Mouse (Mus musculus): ENCODE results near the gene Tspan17.
A peak's percentile ranks its signal among the peaks of the same experiment; 100 is the strongest.

The Tspan17 gene

DNA sequence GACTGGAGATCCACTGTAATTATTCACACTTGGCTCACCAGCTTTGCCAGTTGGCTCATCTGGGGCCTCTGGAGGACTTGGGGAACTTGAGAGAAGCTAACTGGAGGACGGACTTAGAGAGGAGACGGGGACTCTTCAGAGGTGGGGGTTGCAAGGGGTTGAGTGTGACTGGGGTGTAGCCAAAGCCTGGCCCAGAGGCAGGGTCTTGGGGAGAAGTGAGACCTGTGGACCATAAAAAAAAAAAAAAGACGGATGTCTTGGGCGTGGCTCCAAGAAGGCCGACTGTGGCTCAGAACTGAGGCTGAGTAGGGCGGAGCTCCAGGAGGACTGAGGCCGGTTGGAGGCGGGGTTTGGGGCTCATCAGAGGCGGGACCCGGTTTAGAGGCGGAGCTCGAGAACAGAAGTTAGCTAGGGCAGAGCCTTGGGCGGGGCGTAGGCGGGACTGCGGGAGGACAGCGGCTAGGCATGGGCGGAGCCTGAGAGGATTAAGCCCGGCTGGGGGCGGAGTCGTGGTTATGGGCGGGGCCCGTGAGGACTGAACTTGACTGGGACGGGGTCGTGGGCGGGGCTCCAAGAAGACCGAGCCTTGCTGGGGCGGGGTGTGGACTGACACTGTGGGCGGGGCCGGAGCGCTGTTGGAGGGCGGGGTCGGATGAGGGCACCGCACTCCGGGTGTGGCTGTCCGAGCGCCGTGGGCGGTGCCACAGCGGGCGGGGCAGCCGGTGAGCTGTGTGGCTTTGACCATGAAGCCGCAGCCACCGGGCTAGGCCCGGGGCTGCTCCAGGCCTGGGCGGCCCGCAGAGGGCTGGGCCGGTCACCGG is at the start of gene Tspan17:
Gene Tspan17 (plus strand): TSS at position 638 of the 821 bp plus-strand sequence.
- peak; percentile 93 for DNase-seq (ENCODE audit: low spot score)

DNA sequence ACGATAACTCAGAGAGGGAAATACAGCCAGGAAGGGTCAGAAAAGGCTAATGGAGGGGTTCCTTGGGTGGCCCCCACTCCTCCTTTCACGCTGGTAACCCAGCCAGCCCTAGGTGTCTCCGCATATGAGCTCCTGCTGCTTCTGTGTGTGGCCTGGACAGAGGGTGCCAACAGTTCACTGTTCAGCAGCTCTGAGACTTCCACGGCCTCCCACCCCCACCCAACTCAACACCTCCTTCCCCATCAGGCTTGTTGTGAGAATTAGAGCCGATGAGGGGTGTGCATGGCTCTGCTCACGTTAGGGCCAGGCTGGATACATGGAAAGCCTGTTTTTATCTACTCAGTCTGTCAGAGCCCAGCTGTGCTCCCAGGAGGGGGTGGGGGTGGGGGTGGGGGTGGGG is 43.1 kb upstream of the Tspan17 start:
- no peak for DNase-seq (ENCODE audit: low spot score)

DNA sequence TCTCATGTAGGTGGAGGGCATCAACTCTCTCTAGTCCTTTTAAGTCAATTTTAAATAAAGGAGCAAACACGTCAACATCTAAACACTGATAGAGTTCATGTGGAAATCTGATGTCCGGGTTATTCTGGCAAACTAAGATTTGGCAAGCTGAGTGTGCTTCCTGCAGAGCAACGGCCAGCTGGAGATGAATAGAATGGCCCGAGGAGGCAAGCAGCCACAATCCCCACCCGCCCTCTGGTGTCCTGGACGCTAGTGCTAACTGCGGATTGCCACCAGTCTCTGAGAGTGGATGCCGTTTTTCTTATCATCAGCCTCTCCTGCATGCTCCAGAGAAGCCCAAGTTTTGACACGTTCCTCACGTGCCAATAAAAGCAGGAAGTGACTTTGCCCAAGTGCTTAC is 42.3 kb upstream of the Tspan17 start:
- no peak for DNase-seq (ENCODE audit: low spot score)

DNA sequence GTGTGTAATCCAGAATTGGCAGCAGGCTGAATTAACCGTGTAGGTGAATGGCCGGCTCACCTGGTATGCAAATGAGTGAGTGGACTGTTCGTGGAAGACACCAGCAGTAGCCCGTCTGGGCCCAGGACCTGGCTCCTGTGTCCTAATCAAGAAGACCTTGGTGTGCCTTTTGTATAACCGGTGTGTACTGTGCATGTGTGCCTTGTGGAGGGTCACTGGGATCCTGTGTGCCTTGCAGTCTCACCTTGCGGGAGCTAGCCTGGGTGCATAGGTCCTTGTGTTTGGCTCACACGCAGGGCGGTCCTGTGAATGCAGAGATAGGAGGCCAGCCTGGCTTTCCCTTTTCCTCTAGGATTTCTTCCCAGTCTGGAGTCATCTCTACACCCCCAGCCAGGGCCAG is 41.0 kb upstream of the Tspan17 start:
- no peak for DNase-seq (ENCODE audit: low spot score)

DNA sequence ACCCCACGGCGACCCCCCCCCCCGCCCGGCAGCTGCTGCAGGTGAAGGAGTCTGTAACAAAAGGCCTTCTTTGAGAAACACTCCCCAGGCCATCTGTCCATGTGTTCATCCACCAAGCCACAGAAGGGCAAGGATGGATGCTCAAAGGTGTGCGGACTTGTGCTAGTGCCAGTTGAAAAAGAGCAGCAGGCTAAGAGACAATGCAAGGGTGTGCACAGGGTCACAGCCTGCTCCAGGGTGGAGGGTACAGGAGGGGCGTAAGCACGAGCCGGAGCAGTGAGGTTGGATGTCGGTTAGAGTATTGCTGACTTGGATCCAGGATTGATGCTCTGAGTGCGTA is 40.5 kb upstream of the Tspan17 start:
- no peak for DNase-seq (ENCODE audit: low spot score)

GRCm38 (mm10) chr13:54749061-54749863 is 39.9 kb upstream of the Tspan17 start:
- DNase-seq (ENCODE audit: low spot score) = no peak

DNA sequence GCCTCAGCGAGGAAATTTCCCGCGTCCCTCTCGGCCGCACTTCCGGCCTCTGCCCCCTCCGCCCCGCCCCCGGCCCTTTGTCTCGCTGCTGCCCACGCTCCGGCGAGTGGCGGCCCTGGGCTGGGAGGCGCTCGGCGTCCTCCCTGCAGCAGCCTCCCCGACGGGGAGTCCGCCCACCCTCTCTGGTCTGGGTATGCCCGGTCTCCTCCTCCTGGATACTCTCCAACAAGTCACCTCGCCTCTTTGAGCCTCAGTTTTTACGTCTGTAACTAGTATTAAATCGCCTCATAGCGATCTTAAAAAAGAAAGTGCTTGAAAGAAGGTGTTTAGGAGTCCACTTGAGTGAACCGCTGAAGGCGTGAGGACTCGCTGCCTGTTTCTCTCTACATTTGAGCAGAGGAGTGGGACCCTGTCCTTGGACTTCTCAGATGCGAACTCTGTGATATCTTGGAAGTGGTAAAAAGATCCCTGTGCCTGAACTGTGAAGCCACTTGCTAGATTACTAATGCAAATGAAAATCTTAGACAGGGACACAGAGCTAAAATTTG is 39.2 kb upstream of the Tspan17 start, which contains the start of gene Gprin1:
Gene Gprin1 (minus strand): TSS at position 11 of the 548 bp plus-strand sequence.
- no peak for DNase-seq (ENCODE audit: low spot score)

DNA sequence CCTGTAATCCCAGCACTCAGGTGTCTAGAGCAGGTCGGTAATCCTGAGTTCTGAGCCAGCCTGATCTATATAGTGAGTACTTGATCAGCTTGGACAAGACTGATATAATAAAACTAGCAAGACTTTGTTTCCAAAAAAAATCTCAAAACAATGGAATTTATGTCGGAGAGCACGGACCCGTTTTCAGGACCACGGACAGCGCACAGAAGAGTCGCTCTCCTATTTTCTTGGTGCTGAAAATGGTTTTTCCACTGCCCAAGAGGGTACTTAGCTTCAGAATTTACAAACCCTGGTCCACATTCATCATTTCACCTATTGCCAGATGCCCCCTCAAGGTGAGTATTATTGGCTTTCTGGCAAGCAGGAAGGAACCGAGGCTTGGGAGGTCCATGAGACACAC is 38.5 kb upstream of the Tspan17 start:
- DNase-seq (ENCODE audit: low spot score) = no peak

DNA sequence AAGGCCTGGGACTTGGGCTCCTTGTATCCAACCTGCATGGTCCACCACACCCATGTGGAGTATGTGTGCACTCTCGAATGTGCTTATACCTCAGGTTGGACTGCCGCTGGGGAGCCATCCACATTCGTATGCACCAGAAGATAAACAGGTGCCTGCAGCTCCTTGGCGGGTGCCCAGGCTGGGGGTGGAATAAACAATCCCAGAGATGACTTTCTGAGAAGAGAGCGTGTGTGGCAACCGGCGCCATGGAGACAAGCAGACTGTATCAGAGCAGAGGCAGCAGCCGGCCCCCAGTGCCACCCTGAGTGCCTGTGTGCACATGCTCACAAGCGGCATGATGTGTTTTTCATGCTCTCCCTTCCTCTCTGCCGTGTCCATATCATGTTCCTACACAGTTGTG is 36.5 kb upstream of the Tspan17 start:
- no peak for DNase-seq (ENCODE audit: low spot score)

DNA sequence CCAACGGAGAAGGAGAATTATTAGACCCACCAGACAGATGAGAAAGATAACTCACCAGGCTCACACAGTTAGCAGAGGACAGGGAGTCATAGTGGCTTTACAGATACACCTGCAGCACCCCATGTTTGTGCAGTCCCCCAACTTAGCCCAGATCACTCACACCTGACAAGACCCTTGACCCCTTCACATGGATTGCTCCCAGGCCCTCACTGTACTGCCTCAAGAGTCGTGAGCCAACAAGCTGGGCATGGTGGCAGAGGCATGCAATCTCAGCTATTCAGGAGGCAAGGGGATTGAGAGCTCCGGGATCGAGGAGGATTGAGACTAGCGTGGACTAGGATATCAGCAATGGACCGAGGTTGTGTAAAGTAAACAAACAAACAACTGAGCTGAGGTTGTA is 35.4 kb upstream of the Tspan17 start:
- DNase-seq (ENCODE audit: low spot score) = no peak

DNA sequence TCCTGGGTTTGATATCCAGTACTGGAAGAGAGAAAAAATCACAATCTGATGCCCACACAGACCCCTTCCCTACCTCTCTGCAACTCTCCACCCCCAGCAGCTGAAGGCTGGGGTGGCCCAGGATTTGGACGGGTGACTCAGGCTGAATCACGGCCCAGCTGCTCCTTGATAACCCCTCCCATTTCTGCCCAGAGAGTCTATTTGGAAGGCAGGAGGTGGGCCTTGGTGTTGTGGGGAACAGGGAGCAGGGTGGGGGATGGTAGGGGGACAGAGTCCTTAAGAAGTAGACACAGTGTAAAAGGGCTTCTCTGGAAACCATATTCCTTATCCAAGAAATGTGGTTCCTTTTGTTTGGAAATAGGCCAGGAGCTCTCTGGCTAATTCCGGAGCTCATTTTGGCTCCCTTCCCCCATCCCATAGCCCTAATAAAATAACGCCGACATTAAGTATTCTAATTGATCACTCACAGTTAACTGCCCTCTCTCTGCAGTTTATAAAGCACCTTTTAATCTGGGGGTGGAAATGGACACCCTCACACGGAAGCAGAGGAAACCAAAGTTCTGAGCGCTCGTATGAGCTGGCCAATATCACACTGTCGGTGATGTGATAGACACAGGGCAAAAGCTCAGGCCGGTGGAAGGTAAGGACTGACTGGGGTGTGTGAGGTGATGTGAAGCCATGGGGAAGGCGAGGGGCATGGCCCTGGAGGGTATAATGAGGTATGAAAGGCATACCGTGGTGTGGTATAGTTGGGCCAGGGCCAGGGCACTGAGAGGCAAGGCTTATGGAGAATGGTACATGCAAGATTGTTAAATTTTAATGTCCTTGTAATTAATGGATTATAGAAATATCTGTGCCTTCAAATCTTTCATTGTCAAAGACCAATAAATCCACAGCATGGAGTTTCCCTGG is 34.8 kb upstream of the Tspan17 start:
- DNase-seq (ENCODE audit: low spot score) = no peak

- DNase-seq (ENCODE audit: low spot score) = no peak
Measured at GRCm38 (mm10) chr13:54755201-54755830, 33.9 kb upstream of the Tspan17 start.

DNA sequence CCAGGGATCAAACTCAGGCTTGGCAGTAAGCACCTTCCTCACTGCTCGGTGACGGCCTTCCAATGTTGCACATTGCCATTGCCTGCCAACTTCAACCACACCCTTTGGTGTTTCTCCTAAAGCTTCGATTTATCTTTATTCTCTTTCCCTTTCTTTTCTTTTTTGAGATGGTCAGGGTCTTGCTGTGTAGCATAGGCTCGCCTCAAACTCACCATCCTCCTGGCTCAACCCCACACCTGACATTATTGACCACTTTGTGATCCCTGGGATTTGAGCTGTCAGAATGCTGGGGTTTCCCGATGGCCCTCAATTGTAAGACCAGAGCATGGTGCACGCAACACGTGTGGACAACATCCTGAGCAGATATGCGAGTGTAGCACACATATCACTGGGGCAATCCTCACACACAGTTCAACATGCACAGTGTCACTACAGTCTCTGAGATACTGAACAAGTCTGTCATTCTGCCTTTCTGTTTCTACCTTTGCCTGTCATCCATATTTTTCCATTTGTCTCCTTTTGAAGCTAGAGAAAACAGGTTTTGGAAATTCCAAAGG is 32.9 kb upstream of the Tspan17 start:
- DNase-seq (ENCODE audit: low spot score) = no peak

DNA sequence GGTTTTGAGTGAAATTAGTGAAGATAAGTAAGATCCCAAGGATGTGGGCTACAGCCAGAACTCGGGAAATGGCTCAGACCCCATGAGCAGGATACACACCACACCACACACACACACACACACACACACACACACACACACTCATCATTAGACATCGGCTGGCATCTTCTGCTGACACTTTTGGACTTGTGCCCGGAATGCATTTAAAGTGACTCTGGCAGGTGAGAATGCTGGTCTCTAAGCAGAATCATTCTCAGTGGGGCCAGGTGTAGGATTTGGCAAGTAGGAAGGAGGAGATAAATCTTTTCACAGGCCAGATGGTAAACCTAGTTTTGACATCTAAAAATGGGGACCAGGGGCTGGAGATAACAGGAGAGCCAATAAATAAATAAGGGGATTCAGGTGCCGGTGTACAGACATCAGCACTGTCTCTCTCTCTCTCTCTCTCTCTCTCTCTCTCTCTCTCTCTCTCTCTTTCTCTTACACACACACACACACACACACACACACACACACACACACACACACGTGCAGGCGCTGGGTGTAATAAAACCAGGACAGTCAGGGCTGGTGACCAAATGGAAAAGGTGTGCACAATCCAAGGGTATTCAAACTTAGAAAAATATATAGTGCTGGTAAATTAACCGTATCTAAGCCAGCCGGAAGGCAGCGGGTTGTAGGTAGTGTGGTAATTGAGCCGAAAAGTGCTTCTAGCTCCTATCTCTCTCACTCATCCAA is 31.9 kb upstream of the Tspan17 start:
- no peak for DNase-seq (ENCODE audit: low spot score)

DNA sequence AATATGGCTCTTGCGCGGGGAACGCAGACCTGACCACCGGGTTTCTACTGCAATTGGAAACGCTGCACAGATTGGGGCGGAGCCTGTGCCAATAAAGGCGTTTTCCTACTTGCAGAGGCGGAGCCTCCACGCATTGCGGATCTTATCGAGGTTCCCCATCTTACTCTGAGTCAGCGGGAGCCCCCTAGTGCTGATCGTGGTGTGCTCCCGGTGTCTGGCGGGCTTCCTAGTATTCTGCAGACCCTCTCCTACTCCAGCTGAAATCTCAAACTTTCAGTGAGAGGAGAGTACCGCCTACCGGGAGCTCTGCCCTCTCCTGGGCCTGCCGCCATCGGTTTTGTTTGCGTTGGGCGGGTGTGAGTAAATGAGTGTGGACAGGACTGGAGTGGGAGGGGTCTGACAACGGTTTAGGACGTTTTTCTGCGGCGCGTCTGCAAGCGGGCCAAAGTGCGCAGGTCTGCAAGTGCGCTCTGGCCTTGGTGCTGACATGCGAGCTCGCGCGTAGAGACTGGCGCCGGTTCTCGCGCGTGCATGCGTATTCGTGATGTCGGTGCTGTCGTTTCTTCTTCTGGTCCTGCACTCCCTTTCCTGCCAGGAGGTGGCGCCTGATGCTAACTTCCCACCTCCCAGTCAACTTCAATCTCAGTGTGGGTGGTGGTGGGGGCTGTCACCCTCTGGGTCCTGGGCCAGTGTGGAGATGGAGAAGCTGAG is 31.0 kb upstream of the Tspan17 start:
- DNase-seq (ENCODE audit: low spot score) = peak; percentile 37

DNA sequence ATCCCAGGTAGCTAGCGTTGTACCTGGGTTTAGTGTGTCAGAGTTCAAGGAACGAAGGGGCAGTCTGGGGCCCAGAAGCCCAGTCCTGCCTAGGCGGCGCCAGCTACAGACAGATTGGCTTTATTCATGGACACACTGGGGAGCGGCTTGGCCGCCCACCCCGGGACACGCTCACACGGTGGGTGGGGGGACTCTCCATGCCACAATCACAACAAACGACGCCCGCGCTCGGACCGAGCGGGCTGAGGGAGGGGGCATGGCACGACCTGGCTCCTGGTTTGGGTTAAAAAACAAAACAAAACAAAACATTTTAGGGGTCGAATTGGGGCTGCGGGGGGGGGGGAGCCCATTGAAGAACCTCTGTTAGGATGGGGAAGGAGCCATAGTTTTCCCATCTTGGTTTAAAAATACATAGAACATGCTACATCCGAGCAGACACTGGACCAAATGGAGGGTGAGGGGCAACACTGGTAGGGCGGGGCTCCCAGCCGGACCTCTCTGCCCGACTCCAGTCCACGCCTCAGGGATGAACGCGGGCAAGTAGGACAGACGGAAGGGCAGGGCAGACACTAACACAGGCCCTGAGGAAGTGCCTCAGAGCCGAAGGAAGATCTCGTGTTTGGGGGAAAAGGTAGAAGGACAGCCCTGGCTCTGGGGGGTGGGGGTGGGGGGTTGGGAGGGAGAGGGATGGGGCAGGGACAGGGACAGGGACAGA is 30.3 kb upstream of the Tspan17 start:
- no peak for DNase-seq (ENCODE audit: low spot score)

DNA sequence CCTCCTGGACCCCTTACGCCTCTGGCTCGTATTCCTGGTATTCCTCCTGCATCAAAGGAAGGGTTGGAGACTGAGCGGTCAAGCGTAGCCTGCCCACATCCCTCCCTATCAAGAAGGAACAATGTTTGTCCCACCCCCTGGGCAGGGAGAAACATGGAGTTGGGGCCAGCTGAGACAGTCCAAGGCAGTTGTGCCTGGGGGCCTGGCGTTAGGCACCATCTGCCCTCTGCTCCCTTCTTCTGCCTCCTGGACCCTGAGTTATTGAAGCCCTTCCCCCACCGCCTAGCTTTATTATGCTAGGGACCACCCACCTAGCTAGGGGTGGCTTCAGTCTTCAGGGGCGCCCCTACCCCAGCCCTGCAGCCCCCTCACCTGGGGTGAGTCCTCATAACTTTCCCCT is 29.7 kb upstream of the Tspan17 start:
- no peak for DNase-seq (ENCODE audit: low spot score)

DNA sequence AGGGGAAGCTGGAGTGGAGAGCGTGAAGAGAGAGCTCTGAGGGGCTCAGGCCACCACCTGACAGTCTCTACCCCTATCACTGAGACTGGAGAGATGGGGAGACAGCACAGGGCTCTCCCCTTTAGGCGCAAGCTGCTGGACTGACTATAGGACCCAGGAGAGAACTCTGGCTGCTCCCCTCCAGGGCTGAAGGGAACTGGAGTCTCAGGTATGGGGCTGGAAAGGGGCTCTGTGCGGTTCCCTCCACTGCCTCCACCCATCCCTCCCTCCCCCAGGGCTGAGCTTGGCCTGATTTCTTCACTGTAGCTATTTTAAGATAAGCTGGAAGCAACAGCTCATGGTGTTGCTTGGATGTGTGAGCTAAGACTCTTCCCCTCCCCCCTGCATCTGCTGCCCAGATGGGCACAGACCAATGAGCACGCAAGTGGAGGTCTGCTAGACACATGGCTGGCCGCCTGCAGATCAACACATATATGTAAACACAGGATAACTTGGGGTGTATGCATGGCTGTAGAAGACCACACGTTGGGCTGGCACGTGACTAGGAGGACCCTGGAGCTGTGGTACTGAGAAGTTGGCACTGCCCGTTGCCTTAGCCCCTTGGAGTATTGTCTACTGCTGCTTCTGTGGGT is 28.9 kb upstream of the Tspan17 start:
- DNase-seq (ENCODE audit: low spot score) = no peak

- DNase-seq (ENCODE audit: low spot score) = no peak
Measured at GRCm38 (mm10) chr13:54760906-54761305, 28.3 kb upstream of the Tspan17 start.

All from urinary bladder, postnatal 10 days (tissue).